Mouse (Mus musculus): Measurements from ENCODE around the gene Pdzk1ip1. TPM values are rescaled to one million over a fixed set of nuclear protein-coding genes. Genes with fewer than 3 reads are reported as not detected.

The Pdzk1ip1 gene
- polyA plus RNA-seq, 1 experiment from 2014 or later, result 3.7 TPM

GRCm38 (mm10) chr4:115096435-115097145, 8.1 kb downstream of the Pdzk1ip1 start:
- ATAC-seq (ENCODE audit: low FRiP score, low read depth), result peak; percentile 37; the same call in 1 of the 2 replicates
- Histone ChIP-seq H3K27me3 (peaks cover 35% of the 10 kb centered on the region), H3K36me3 (no peaks in the 10 kb centered on the region), H3K4me2 (peak overlapping the region; percentile 95), H3K27ac (replicated peaks) (no peak overlapping the region), H3K4me3 (peak overlapping the region; percentile 47), H3K9ac (no peak overlapping the region), H3K9me3 (no peaks in the 10 kb centered on the region), H3K4me1 (replicated peaks) (peaks cover 19% of the 10 kb centered on the region)
- WGBS, result 26% methylated on average over 11 of the region's 11 CpGs

- Histone ChIP-seq H3K4me3 (peak overlapping the region; percentile 22), H3K4me2 (peak overlapping the region; percentile 95), H3K9me3 (no peaks in the 10 kb centered on the region), H3K27ac (replicated peaks) (no peak overlapping the region), H3K27me3 (peaks cover 35% of the 10 kb centered on the region), H3K36me3 (no peaks in the 10 kb centered on the region), H3K9ac (no peak overlapping the region), H3K4me1 (replicated peaks) (peaks cover 19% of the 10 kb centered on the region)
- WGBS, result under 1% methylated on average over 6 of the region's 6 CpGs
- ATAC-seq (ENCODE audit: low FRiP score, low read depth), result no peak
Observed at GRCm38 (mm10) chr4:115097146-115097496, 8.6 kb downstream of the Pdzk1ip1 start.

- Histone ChIP-seq H3K36me3 (no peaks in the 10 kb centered on the region), H3K27ac (replicated peaks) (no peak overlapping the region), H3K27me3 (peaks cover 9% of the 10 kb centered on the region), H3K4me3 (no peak overlapping the region), H3K9ac (no peak overlapping the region), H3K4me1 (replicated peaks) (peaks cover 5% of the 10 kb centered on the region), H3K9me3 (no peaks in the 10 kb centered on the region), H3K4me2 (no peak overlapping the region)
- 35% methylated on average over 6 of the region's 6 CpGs for WGBS
- peak; percentile 74 for ATAC-seq (ENCODE audit: low FRiP score, low read depth)
Observed at GRCm38 (mm10) chr4:115101682-115102081, 13.2 kb downstream of the Pdzk1ip1 start.

GRCm38 (mm10) chr4:115103510-115103909, 15.0 kb downstream of the Pdzk1ip1 start:
- H3K4me3 ChIP-seq, result no peak overlapping the region
- H3K27ac ChIP-seq (replicated peaks), result no peak overlapping the region
- H3K9ac ChIP-seq, result no peak overlapping the region
- no peaks in the 10 kb centered on the region for H3K9me3 ChIP-seq
- H3K4me2 ChIP-seq, result no peak overlapping the region
- WGBS, result 73% methylated on average over 4 of the region's 4 CpGs
- H3K36me3 ChIP-seq, result no peaks in the 10 kb centered on the region
- H3K4me1 ChIP-seq (replicated peaks), result no peaks in the 10 kb centered on the region
- H3K27me3 ChIP-seq, result 0 out of 2 replicates have a peak, but pooled peaks cover 5% of the 10 kb centered on the region
- no peak for ATAC-seq (ENCODE audit: low FRiP score, low read depth)

- H3K27ac ChIP-seq (replicated peaks), result no peak overlapping the region
- ATAC-seq (ENCODE audit: low FRiP score, low read depth), result no peak
- H3K27me3 ChIP-seq, result no peaks in the 10 kb centered on the region; the same call in 1 of the 2 replicates
- no peaks in the 10 kb centered on the region for H3K9me3 ChIP-seq
- no peak overlapping the region for H3K4me3 ChIP-seq
- no peaks in the 10 kb centered on the region for H3K36me3 ChIP-seq
- H3K4me2 ChIP-seq, result no peak overlapping the region
- H3K4me1 ChIP-seq (replicated peaks), result no peaks in the 10 kb centered on the region
- H3K9ac ChIP-seq, result no peak overlapping the region
- WGBS, result 86% methylated on average over 2 of the region's 2 CpGs
Observed at GRCm38 (mm10) chr4:115111167-115111566, 22.7 kb downstream of the Pdzk1ip1 start.

- 21% methylated on average over 5 of the region's 5 CpGs for WGBS
- Histone ChIP-seq H3K4me1 (replicated peaks) (no peaks in the 10 kb centered on the region), H3K9me3 (no peaks in the 10 kb centered on the region), H3K9ac (no peak overlapping the region), H3K27ac (replicated peaks) (no peak overlapping the region), H3K36me3 (no peaks in the 10 kb centered on the region), H3K4me3 (no peak overlapping the region), H3K4me2 (no peak overlapping the region), H3K27me3 (no peaks in the 10 kb centered on the region; the same call in 1 of the 2 replicates)
- ATAC-seq (ENCODE audit: low FRiP score, low read depth), result no peak
Observed at GRCm38 (mm10) chr4:115113266-115113665, 24.8 kb downstream of the Pdzk1ip1 start.

- no peak overlapping the region for H3K4me2 ChIP-seq
- no peak overlapping the region for H3K4me3 ChIP-seq
- H3K27ac ChIP-seq (replicated peaks), result no peak overlapping the region
- peaks cover 4% of the 10 kb centered on the region; the same call in 1 of the 2 replicates for H3K36me3 ChIP-seq
- no peak for ATAC-seq (ENCODE audit: low FRiP score, low read depth)
- 87% methylated on average over 3 of the region's 3 CpGs for WGBS
- no peak overlapping the region for H3K9ac ChIP-seq
- H3K27me3 ChIP-seq, result no peaks in the 10 kb centered on the region
- H3K9me3 ChIP-seq, result no peaks in the 10 kb centered on the region
- no peaks in the 10 kb centered on the region for H3K4me1 ChIP-seq (replicated peaks)
Observed at GRCm38 (mm10) chr4:115119642-115120041, 31.1 kb downstream of the Pdzk1ip1 start.

GRCm38 (mm10) chr4:115121162-115121561, 32.7 kb downstream of the Pdzk1ip1 start:
- Histone ChIP-seq H3K9me3 (no peaks in the 10 kb centered on the region), H3K27ac (replicated peaks) (no peak overlapping the region), H3K4me2 (no peak overlapping the region), H3K4me3 (no peak overlapping the region), H3K36me3 (peaks cover 4% of the 10 kb centered on the region; the same call in 1 of the 2 replicates), H3K27me3 (no peaks in the 10 kb centered on the region), H3K4me1 (replicated peaks) (no peaks in the 10 kb centered on the region), H3K9ac (no peak overlapping the region)
- WGBS, result 83% methylated on average over 2 of the region's 2 CpGs
- no peak for ATAC-seq (ENCODE audit: low FRiP score, low read depth)

GRCm38 (mm10) chr4:115121608-115122007, 33.1 kb downstream of the Pdzk1ip1 start:
- Histone ChIP-seq H3K4me2 (no peak overlapping the region), H3K4me3 (no peak overlapping the region), H3K27me3 (no peaks in the 10 kb centered on the region), H3K27ac (replicated peaks) (no peak overlapping the region), H3K9ac (no peak overlapping the region), H3K4me1 (replicated peaks) (no peaks in the 10 kb centered on the region), H3K9me3 (no peaks in the 10 kb centered on the region), H3K36me3 (peaks cover 4% of the 10 kb centered on the region; the same call in 1 of the 2 replicates)
- 89% methylated on average over 5 of the region's 5 CpGs for WGBS
- no peak for ATAC-seq (ENCODE audit: low FRiP score, low read depth)

GRCm38 (mm10) chr4:115123507-115123906, 35.0 kb downstream of the Pdzk1ip1 start:
- Histone ChIP-seq H3K9me3 (no peaks in the 10 kb centered on the region), H3K9ac (no peak overlapping the region), H3K4me3 (no peak overlapping the region), H3K36me3 (peaks cover 4% of the 10 kb centered on the region; the same call in 1 of the 2 replicates), H3K27me3 (no peaks in the 10 kb centered on the region), H3K4me1 (replicated peaks) (no peaks in the 10 kb centered on the region), H3K4me2 (no peak overlapping the region), H3K27ac (replicated peaks) (no peak overlapping the region)
- ATAC-seq (ENCODE audit: low FRiP score, low read depth), result no peak
- 60% methylated on average over 2 of the region's 2 CpGs for WGBS

- Histone ChIP-seq H3K4me3 (no peak overlapping the region), H3K36me3 (no peaks in the 10 kb centered on the region), H3K9me3 (no peaks in the 10 kb centered on the region), H3K27me3 (no peaks in the 10 kb centered on the region), H3K27ac (replicated peaks) (no peak overlapping the region), H3K4me2 (no peak overlapping the region), H3K9ac (no peak overlapping the region), H3K4me1 (replicated peaks) (no peaks in the 10 kb centered on the region)
- no peak for ATAC-seq (ENCODE audit: low FRiP score, low read depth)
Observed at GRCm38 (mm10) chr4:115124713-115125112, 36.2 kb downstream of the Pdzk1ip1 start.

GRCm38 (mm10) chr4:115133085-115133484, 44.6 kb downstream of the Pdzk1ip1 start:
- Histone ChIP-seq H3K9me3 (no peaks in the 10 kb centered on the region), H3K4me2 (peak overlapping the region; percentile 73), H3K27ac (replicated peaks) (peak overlapping the region; percentile 86), H3K36me3 (no peaks in the 10 kb centered on the region), H3K9ac (peak overlapping the region; percentile 68; the same call in 1 of the 2 replicates), H3K27me3 (0 out of 2 replicates have a peak, but pooled peaks cover 2% of the 10 kb centered on the region), H3K4me1 (replicated peaks) (peaks cover 14% of the 10 kb centered on the region), H3K4me3 (peak overlapping the region; percentile 56)
- 7% methylated on average over 5 of the region's 5 CpGs for WGBS
- ATAC-seq (ENCODE audit: low FRiP score, low read depth), result no peak; the same call in 1 of the 2 replicates

All from hindbrain, embryonic 15.5 days (tissue).